Mouse (Mus musculus) T-helper 17 cell (primary cell): ENCODE data around the gene App.

Experiments used
- in situ Hi-C, 2 experiments: fragments of 300-600 bp; cut with MboI, MseI; formaldehyde crosslinking; loops; 1 replicate in 1 of 2; 2 replicates in 1 of 2; pipeline ENCODE4 v1.15.1; 2025; ENCODE audit warnings: high pct_unique_total_duplicates in 2 of 2

The App gene

GRCm38 (mm10) chr16:85028396-85028795 lies 145.2 kb downstream of the App start:
- in situ Hi-C loops: no loop called here

DNA sequence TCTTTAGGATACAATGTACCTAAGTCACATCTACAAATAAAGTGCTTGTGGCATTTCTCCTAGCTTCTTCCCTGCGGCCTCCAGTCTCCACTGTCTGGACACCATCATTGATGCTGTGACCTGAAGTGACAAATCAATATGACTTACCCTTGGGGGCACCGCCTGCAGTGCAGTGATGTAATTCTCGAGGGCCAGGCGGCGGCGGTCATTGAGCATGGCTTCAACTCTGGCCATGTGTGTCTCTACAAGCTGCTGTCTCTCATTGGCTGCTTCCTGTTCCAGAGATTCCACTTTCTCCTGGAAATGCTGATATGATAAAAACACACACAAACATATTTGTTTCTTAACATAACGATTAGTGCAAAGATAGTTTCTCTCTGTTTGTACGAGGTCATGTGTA lies 148.9 kb downstream of the App start:
- in situ Hi-C loops: no loop called here

GRCm38 (mm10) chr16:85023106-85023505 lies 150.5 kb downstream of the App start:
- in situ Hi-C loops: no loop called here

DNA sequence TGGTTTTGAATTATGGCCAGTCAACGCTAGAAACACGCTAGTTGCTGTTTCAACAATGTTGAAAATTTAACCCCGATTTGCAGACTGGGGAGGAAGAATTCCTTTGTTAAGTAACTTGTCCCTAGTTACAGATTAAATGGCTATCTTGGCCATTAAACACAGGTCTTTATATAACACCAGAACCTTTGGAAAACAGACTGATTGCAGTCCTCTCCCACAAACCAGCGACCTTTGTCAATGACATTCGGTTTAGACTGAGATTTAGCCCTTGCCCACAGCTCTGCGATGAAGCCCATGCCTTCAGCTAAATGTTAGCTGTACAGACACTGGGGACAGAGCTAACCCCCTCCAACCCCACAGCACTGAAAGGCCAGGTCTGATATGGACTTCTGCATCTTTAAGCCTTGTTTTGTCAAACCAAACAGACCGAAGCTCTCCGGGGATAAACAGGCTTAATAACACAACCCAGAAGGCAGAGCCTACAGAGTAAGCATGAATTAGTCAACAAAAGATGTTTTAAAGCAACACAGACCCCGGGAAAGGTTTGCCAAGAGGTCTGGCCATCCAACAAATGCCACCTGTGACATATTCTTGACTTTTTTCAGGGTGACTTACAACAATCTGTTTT lies 152.8 kb downstream of the App start:
- in situ Hi-C loops: no loop called here

DNA sequence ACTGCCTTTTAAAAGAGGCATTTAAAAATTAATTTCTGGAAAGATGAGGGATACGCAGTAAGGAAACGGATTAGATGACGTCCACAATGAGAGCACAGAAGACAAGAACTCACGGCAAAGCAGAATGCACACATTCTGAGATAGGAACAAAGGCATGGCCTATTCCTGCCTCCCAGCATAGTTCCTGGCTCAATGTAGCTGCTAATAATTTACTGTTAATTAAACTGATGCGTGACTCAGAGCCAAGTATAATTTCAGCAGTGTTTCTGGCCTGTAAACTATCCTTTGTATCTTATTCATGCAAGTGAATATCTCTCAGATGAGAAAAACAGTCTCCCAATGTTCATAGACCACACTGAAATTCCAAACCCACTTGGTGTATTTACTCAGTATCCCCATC lies 154.3 kb downstream of the App start:
- in situ Hi-C loops: no loop called here

GRCm38 (mm10) chr16:85017845-85018244 lies 155.7 kb downstream of the App start:
- in situ Hi-C loops: no loop called here

GRCm38 (mm10) chr16:85012695-85013094 lies 160.9 kb downstream of the App start:
- in situ Hi-C loops: no loop called here

DNA sequence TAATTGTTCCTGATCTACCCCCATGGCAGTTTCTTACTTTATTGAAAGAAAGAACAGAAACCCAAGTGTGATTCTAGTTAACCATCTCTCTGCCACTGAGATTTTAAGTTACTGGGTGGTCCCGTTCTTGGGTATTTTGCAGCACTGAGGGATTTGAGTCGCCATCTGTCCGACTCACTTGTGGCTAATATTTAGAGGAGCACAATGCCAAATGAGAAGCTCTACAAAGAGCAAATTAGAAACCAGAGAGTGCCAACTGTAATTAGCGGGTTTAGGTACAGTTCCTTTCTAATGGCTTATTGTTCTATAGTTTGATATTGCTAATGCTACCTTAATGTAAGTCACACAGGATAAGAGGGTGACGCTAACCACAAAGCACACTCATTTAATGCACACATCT lies 161.4 kb downstream of the App start:
- in situ Hi-C loops: no loop called here

DNA sequence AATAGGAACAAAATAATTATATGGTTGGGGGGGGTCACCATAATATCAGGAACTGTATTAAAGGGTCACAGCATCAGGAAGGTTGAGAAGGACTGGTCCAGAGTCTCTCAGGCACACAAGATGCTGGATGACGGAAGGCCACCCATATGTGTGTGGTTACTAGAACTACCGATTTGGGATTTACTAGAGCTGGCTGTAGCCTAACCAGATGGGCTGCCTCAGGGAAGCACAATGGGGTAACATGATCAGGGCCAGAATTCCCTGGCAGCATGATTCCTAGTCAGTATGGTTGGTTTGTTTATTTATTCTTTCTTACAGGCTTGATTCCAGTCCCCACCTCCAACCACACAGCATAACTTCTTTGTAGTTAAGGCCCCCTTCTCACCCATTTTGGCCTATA lies 162.9 kb downstream of the App start:
- in situ Hi-C loops: no loop called here

- in situ Hi-C loops: no loop called here
Measured at GRCm38 (mm10) chr16:85008866-85009645, 164.5 kb downstream of the App start.

- in situ Hi-C loops: no loop called here
Measured at GRCm38 (mm10) chr16:85001939-85002556, 171.5 kb downstream of the App start.

GRCm38 (mm10) chr16:85000304-85000703 lies 173.3 kb downstream of the App start:
- in situ Hi-C loops: no loop called here

DNA sequence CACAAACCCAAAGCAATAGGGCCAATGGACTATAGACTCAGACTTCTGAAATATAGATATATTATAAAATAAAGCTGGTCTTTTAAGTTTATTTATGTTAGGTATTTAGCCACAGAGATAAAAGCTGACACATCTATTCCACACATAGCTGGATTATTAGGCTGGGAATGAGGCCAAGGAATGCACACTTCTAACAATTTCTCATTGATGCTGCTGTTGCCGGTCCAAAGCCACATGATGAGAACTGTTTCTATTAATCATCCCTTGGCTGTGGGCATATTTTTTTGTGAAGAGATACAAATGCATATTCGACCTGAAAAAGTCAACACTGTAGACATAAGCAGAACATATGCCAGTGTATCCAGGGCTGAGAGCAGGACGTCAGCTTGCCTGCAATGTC lies 176.0 kb downstream of the App start:
- in situ Hi-C loops: no loop called here

DNA sequence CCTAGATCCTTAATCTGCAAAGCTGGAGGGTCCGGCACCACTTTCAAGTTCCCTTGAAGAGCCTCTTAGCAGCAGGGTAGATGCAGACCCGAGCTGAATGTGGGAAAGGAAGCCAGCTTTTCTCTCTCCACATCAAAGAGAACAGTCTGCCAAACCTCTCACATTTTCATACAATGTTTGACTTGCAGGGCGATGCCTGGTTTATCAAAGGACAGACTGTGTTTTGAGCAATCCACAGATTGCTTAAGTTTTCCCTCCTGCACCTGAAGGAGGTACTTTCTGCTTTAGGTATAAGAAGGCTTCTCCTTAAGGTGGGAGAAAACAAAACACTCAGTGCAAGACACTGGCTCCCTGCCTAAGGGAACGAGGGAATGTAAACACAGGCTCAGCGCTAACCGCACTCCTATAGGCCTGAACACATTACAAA lies 178.1 kb downstream of the App start:
- in situ Hi-C loops: no loop called here

- in situ Hi-C loops: no loop called here
Measured at GRCm38 (mm10) chr16:84992888-84993287, 180.7 kb downstream of the App start.

DNA sequence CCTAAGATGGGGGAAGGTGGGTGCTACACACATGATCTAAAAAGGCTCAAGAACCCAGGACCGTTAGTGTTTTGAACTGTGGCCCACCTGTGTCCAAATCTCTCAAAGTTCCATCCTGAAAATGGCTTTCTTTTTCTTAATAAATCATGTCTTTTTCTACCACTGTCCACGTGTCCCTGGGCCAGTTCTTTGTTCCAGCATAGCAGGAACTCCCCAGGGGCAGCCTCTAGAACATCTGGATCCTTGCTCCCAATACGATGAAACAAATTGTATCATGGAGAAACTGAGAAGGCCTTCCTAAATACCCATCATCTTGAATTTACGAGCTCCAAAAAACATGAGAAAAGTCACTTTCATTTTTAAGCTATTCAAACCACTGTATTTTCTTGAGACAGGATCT lies 182.6 kb downstream of the App start:
- in situ Hi-C loops: no loop called here

DNA sequence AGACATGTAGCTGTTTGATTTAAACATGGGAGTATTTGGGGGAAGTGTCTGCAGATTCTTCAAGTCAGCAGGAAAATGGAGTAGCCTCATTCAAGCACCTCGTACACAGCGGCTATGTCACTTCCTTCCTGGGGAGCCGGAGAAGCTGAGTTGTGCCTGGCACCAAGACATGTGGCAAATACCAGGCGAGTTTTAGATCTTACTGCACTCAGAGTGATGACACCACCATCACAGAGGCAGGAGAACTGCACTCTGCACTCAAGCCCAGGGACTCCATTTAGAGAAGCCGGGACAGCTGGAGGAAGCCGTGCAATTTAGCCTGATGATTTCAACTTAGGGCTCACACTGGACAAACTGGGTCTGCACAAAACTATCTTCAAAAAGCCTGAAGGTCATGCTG lies 183.6 kb downstream of the App start:
- in situ Hi-C loops: loop anchor here in 1 of 2 experiments (10.0 kb wide), 1 partner anchor 335 kb away; no protein-coding TSS in a partner anchor

DNA sequence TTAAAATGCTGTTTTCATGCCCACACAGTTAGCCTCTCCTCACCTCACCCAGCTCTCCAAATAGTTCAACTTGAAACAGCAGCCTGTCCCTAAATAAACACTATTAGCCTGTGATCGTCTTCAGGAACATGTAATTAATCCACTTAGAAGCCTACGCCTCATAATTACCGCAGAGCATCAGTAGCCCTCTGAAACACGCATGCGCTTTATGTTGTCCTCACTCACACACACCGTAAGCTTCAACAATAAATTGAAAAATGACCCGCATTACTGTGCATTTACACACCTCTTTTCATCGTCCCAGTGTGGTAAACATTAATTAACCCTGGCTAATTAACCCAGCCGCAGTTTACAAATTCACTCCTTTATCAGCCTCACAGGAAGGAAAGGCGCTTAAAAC lies 184.1 kb downstream of the App start:
- in situ Hi-C loops: loop anchor here in 1 of 2 experiments (10.0 kb wide), 1 partner anchor 335 kb away; no protein-coding TSS in a partner anchor

GRCm38 (mm10) chr16:84987724-84988287 lies 185.8 kb downstream of the App start:
- in situ Hi-C loops: loop anchor here in 1 of 2 experiments (10.0 kb wide), 1 partner anchor 333 kb away; no protein-coding TSS in a partner anchor

GRCm38 (mm10) chr16:84986016-84986631 lies 187.4 kb downstream of the App start:
- in situ Hi-C loops: loop anchor here in 1 of 2 experiments (10.0 kb wide), 1 partner anchor 331 kb away; no protein-coding TSS in a partner anchor

DNA sequence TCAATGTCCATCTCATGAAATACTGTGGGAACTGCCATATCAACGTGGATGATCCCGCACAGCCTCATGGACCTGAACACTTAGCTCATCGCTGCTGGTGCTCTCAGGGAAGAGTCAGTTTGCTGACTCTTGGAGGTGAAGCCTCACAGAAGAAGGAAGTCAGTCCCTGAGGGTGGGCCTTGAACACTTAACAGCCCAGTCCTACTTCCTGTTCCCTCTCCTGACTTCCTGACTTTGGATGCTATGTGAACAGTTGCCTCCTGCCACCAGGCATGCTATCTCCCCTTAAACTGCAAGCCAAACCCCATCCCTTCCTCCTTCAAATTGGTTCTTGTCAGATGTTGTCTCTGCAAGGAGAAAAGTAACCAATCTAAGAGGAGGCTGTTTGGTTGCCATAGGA lies 188.2 kb downstream of the App start:
- in situ Hi-C loops: loop anchor here in 1 of 2 experiments (10.0 kb wide), 1 partner anchor 331 kb away; no protein-coding TSS in a partner anchor
